In the genomic region with DNA sequence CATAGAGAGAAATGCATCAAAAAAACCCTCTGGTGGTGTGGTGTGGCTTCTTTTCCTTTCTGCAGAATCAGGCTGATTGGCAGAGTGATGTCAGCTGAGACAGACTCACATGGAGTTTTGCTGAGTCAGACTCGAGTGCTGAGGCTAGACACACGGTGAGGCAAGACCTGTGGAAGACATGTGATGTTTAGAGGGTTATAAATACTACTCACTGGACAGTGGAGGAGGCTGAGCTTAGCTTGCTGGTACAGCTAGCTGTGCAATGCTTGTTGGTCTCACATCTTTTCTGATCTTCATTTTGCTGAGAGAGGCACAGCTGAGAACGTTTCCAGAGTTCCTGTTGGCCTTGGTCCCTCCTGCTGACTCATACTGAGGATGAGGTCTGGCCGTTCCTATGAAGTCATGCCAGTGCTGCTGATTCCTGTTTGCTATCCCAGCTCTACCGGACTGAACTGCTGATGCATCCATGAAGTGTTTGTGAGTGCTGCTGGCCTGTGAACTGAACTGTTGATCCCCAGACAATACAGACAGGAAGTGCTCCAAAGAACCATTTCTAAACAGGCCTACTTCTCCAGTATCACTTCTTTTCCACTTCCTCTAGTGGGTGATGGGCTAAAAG, we compare ENCODE assay signal across 10 mouse cellular contexts.
DNase-seq lines count a peak whose midpoint lies in the region; ATAC-seq and TF ChIP-seq lines count a peak whose summit lies in the region.
"Had no signal": no experiment of that assay in that cellular context is flagged by ENCODE, and none has a peak within 500 bp of the region (broad histone marks: within the 10 kb centered on the region; RNA-seq: fewer than 3 reads in every experiment).

No protein-coding gene starts in this region.

- no peak overlapping the region for H3K4me2 ChIP-seq in limb, embryonic 14.5 days (replicated peaks; ENCODE audit: low read depth, low read length, severe bottlenecking)
- H3K4me2 ChIP-seq in heart, postnatal 0 days (ENCODE audit: low read depth, low read length): no peak overlapping the region

- TF ChIP-seq CTCF in heart, postnatal 0 days (IDR thresholded peaks at IDR 0.05; ENCODE audit: low read depth): no peak

- TF ChIP-seq EP300 in heart, postnatal 0 days (IDR thresholded peaks at IDR 0.05; ENCODE audit: low read depth): no peak

- 56% methylated on average over 5 of the region's 5 CpGs for WGBS in limb, embryonic 14.5 days
- 75% methylated on average over 5 of the region's 5 CpGs for WGBS in limb, embryonic 10.5 days
- 38% methylated on average over 5 of the region's 5 CpGs for whole genome bisulfite sequencing in heart, postnatal 0 days

- no peak overlapping the region for H3K9ac ChIP-seq in limb, embryonic 14.5 days (ENCODE audit: low read depth, low read length, severe bottlenecking)
- no peak overlapping the region for H3K9ac ChIP-seq in heart, postnatal 0 days (replicated peaks; ENCODE audit: low read depth, low read length)

- TF ChIP-seq POLR2A in limb, embryonic 14.5 days (IDR thresholded peaks at IDR 0.05; ENCODE audit: borderline replicate concordance, extremely low read depth, insufficient read depth, insufficient read length): no peak

- no peaks in the 10 kb centered on the region for H3K4me1 ChIP-seq in limb, embryonic 14.5 days (ENCODE audit: control insufficient read depth, insufficient read depth, low read length)
- no peaks in the 10 kb centered on the region for H3K4me1 ChIP-seq in limb, embryonic 10.5 days
- H3K4me1 ChIP-seq in heart, postnatal 0 days (ENCODE audit: control insufficient read depth, insufficient read depth): no peaks in the 10 kb centered on the region

- no peak for ATAC-seq in limb, embryonic 14.5 days (ENCODE audit: low FRiP score, low read depth)
- ATAC-seq in heart, postnatal 0 days (ENCODE audit: insufficient read depth, low read depth): peak; percentile 60; the same call in 1 of the 2 replicates
- peak; percentile 24; the same call in 1 of the 2 replicates for ATAC-seq in megakaryocyte, adult 5-6 weeks (ENCODE audit: poor library complexity, severe bottlenecking)
- no peak for ATAC-seq in inflammation-experienced regulatory T-cells, adult 6 months

- H3K36me3 ChIP-seq in limb, embryonic 14.5 days (ENCODE audit: control insufficient read depth, insufficient read depth, low read length): no peaks in the 10 kb centered on the region
- no peaks in the 10 kb centered on the region for H3K36me3 ChIP-seq in limb, embryonic 10.5 days
- H3K36me3 ChIP-seq in heart, postnatal 0 days (replicated peaks; ENCODE audit: control insufficient read depth, insufficient read depth, low read length): 0 out of 2 replicates have a peak, but pooled peaks cover 3% of the 10 kb centered on the region

- no peak overlapping the region for H3K4me3 ChIP-seq in limb, embryonic 14.5 days (replicated peaks; ENCODE audit: low read length)
- no peak overlapping the region for H3K4me3 ChIP-seq in limb, embryonic 10.5 days
- H3K4me3 ChIP-seq in heart, postnatal 0 days (ENCODE audit: low read depth, low read length): no peak overlapping the region

- no peak overlapping the region for H3K27ac ChIP-seq in limb, embryonic 14.5 days (replicated peaks; ENCODE audit: low read depth, low read length)
- H3K27ac ChIP-seq in limb, embryonic 10.5 days: no peak overlapping the region
- no peak overlapping the region for H3K27ac ChIP-seq in heart, postnatal 0 days (ENCODE audit: low read depth)

- H3K9me3 ChIP-seq in limb, embryonic 14.5 days (ENCODE audit: control insufficient read depth, low read length): no peaks in the 10 kb centered on the region; the same call in 1 of the 2 replicates
- peaks cover 2% of the 10 kb centered on the region; the same call in 1 of the 2 replicates for H3K9me3 ChIP-seq in limb, embryonic 10.5 days (replicated peaks)
- peaks cover 9% of the 10 kb centered on the region for H3K9me3 ChIP-seq in heart, postnatal 0 days (replicated peaks; ENCODE audit: control insufficient read depth, low read length)

- no peaks in the 10 kb centered on the region for H3K27me3 ChIP-seq in limb, embryonic 14.5 days (ENCODE audit: control insufficient read depth, insufficient read depth, low read length)
- H3K27me3 ChIP-seq in limb, embryonic 10.5 days (ENCODE audit: low read depth, poor library complexity, severe bottlenecking): no peaks in the 10 kb centered on the region
- H3K27me3 ChIP-seq in heart, postnatal 0 days (ENCODE audit: control insufficient read depth, insufficient read depth, low read length): no peaks in the 10 kb centered on the region

- peak; percentile 4 for DNase-seq in limb, embryonic 14.5 days (ENCODE audit: low spot score)
- DNase-seq in limb, embryonic 10.5 days (ENCODE audit: low spot score): no peak
- DNase-seq in ZHBTc4 (ENCODE audit: low read depth, low spot score): peak; percentile 37
- no peak for DNase-seq in heart, postnatal 0 days (ENCODE audit: low spot score)
- DNase-seq in left cerebral cortex, adult 9 months (ENCODE audit: low spot score in 2 of 2): no peak
- DNase-seq in right cerebral cortex, adult 2 months (ENCODE audit: low spot score in 2 of 2): no peak
- DNase-seq: cerebellum, adult 2 months; kidney, postnatal 25 days had no signal

Comparison
In these comparisons a context has a peak if more than half of its experiments do, and no peak if none do; other contexts are left out.
1. DNase-seq: peak in limb, embryonic 14.5 days (single experiment) and ZHBTc4 (single experiment); none in limb, embryonic 10.5 days (single experiment), heart, postnatal 0 days (single experiment), left cerebral cortex, adult 9 months (0 of 2) and right cerebral cortex, adult 2 months (0 of 2).
2. ATAC-seq: peak in heart, postnatal 0 days (single experiment) and megakaryocyte, adult 5-6 weeks (single experiment); none in limb, embryonic 14.5 days (single experiment) and inflammation-experienced regulatory T-cells, adult 6 months (single experiment).